Mouse (Mus musculus) ovary, postnatal 36 days (tissue): ENCODE data around the gene Tfdp2.
"Not testable (repeated sequence)": the region's sequence is repeated elsewhere in the genome, so short reads cannot be mapped to it uniquely, and the experiment has no call there.

Source experiments
- DNase-seq: peaks from one replicate; pipeline ENCODE4 v3.0.0; 2022; ENCODE audit warnings: low spot score, mixed read lengths

Tfdp2 gene

DNA sequence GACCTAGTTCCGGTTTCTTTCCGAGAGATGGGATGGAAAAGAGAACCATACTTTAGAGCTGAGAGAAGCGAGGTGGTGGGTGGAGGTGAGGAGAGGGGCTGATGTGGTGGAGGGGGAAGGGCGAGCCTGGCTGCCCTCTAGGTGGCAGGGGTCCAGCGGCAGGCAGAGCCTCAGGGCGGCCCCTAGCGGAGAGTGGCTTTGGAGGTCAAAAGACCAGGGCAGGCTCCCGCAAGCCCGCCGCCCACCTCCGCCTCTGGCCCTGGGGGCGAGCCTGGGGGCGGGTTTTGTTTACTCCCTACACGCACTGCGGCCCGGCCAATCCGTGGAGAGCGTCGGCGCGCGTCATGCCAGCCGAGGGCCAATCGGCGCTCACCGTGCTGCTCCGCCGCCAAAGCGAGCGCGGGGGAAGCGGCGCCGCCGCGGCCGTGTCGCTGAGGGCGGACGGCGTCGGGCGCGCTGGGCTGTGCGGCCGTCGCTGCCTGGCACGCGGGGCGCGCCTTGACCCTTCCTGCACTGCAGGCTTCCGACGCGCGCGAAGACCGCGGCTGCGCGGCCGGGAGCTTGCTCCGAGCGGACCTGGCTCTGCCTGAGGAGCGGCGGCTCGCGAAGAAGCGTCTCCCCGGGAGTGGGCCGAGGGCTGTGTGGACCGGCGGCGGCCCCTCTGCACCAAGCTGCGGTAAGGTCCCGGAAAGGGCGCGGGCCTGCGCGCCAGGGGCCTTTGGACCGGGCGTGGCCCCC is at the start of gene Tfdp2:
Gene Tfdp2 (plus strand): TSS at position 391 of the 738 bp plus-strand sequence.
- peak; percentile 92 for DNase-seq

- no peak for DNase-seq
Measured at GRCm38 (mm10) chr9:96152801-96153200, 43.3 kb upstream of the Tfdp2 start.

- peak; percentile 21 for DNase-seq
Measured at GRCm38 (mm10) chr9:96158431-96158830, 37.6 kb upstream of the Tfdp2 start.

GRCm38 (mm10) chr9:96159047-96159446 is 37.0 kb upstream of the Tfdp2 start:
- DNase-seq, result no peak

GRCm38 (mm10) chr9:96160767-96161166 is 35.3 kb upstream of the Tfdp2 start:
- DNase-seq, result peak; percentile 34

- no peak for DNase-seq
Measured at GRCm38 (mm10) chr9:96162421-96162820, 33.7 kb upstream of the Tfdp2 start.

GRCm38 (mm10) chr9:96163443-96163842 is 32.6 kb upstream of the Tfdp2 start:
- DNase-seq, result no peak

- not testable (repeated sequence) for DNase-seq
Measured at GRCm38 (mm10) chr9:96163983-96164382, 32.1 kb upstream of the Tfdp2 start.

- DNase-seq, result peak; percentile 81
Measured at GRCm38 (mm10) chr9:96167168-96167585, 28.9 kb upstream of the Tfdp2 start.

GRCm38 (mm10) chr9:96170600-96170999 is 25.5 kb upstream of the Tfdp2 start:
- no peak for DNase-seq

GRCm38 (mm10) chr9:96184909-96185308 is 11.2 kb upstream of the Tfdp2 start:
- no peak for DNase-seq

DNA sequence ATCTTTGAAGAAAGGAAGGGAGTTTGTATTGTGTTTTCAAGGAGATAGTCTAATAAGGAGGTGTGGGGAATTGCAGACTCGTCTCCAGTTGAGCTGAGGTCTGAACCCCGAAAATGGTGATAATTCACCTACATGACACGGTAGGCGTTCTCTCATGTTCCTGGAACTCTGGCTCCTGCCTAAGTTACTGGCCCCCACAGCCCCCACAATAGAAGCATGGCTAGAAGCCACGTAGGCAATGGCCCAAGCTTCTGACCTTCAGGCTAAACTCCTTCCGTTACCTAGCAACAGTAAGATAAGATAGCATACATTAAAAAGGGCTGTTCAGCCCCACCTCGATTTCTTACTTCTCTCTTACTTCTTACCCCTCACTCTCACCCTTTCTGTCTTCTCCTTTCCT is 9.4 kb upstream of the Tfdp2 start:
- DNase-seq, result no peak

GRCm38 (mm10) chr9:96196636-96197181 is 634 bp downstream of the Tfdp2 start:
- DNase-seq, result peak; percentile 48

- no peak for DNase-seq
Measured at GRCm38 (mm10) chr9:96197806-96198205, 1.7 kb downstream of the Tfdp2 start.

- no peak for DNase-seq
Measured at GRCm38 (mm10) chr9:96203663-96204062, 7.6 kb downstream of the Tfdp2 start.

DNA sequence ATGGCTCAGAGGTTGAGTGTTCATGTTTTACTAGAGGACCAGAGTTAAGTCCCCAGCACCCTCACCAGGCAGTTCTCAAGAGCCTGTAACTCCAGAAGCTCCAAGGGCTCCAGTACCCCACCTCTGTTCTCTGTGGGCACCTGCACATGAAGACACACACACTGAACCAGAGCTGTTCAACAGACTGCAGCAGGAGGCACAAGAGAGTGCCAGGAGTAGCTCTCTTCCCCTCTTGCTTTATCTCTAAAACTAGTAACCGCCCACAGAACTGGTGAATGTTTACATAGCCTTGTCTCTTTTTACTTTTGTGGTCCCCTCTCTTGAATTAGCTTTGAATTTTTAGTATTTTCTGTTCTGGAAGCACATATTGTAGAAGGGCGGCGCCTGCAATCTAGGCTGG is 11.4 kb downstream of the Tfdp2 start:
- DNase-seq, result no peak

DNA sequence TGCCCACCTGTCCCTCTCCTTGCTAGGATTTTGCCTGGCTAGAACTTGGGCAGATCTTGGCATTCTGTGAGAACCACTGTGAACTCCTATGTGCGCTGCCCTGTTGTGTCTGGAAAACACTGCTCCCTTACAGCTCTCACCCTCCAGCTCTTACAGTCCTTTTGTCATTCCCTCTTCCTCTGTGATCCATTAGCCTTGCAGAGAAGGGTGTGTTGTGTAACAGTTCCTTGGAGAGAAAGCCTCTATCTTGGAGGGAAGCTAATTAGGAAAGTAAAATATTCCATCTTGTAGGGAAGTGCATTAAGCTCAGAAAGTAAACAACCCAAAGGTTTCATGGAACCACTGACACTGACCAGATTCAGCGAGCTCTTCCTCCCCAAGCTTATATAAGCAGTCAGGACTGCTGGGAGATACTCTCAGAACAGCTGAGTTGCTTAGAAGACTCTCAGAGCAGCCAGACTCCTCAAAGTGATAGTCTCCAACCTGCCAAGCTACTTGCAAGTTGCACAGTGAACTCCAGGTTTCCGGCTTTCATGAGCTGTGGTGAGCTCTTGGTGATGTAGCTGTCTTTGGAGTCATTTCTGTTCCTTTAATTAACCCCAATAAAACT is 17.1 kb downstream of the Tfdp2 start:
- no peak for DNase-seq

DNA sequence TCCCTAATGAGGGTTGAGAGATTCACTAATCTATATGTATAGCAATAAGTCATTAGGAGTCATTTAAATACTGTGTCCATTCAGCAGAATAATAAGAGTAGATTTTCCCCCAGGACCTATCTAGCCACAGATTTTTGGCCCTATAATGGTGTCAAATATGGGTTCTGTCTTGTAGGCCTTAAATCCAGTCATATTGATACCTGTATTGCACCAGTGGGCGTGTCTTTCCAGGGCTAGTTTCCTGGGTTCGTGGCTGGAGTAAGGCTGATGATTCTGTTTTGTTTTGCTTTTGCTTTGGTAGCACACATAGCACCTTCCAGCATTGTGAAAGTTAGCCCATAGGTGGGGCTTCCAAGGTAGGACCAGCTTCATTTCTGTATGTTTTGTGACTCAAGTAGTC is 18.1 kb downstream of the Tfdp2 start:
- DNase-seq, result no peak

DNA sequence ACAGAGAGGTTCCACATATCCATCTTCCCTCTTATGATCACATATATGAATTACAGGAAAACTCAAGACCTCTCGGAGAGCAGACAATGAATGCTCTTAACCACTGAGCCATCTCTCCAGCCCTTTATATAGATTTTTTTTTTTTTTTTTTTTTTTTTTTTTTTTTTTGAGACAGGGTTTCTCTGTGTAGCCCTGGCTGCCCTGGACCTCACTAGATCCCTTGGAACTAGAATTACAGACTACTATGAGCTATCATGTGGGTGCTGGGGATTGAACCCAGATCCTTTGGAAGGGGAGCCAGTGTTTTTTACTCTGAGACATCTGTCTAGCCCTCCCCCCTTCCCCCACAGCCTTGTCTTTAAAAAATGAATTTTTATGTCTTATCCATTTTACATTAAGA is 21.2 kb downstream of the Tfdp2 start:
- DNase-seq, result no peak

DNA sequence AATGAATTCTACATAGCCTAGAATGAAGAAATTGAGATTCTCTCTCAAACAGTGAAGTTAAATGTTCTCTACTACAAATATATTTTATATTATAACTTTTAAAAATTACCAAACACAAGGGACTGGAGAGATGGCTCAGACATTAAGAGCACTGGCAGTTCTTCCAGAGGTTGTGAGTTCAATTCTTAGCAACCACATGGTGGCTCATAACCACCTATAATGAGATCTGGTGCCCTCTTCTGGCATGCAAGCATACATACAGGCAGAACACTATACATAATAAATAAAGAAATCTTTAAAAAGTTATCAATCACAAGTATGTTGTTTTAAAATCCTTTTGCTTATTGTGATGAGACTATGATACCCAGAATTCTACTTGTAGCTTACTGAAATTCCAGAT is 21.7 kb downstream of the Tfdp2 start:
- DNase-seq, result no peak

GRCm38 (mm10) chr9:96219114-96219669 is 23.1 kb downstream of the Tfdp2 start:
- no peak for DNase-seq

DNA sequence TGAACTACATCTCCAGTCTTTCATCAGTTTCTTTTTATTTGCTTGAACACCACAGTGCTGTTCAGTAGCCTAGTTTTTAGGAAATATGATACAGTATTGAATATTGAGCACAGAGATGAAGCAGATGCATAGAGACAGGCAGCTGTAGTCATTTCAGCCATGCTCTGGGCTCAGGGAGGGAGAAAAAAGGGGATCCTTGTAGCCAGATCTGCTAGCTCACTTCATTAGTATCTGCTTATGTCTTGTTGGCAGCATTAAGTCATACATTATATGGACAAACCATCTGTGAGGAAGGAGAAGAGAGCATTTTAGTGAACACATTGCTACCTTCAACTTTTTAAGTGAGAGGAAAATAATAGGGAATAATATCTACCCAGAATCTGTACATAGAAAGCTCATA is 24.3 kb downstream of the Tfdp2 start:
- no peak for DNase-seq

- no peak for DNase-seq
Measured at GRCm38 (mm10) chr9:96223302-96223701, 27.2 kb downstream of the Tfdp2 start.
